Mouse (Mus musculus): ENCODE measurements around the gene Gm21981. TPM values are rescaled to one million over a fixed set of nuclear protein-coding genes. Genes with fewer than 3 reads are reported as not detected.

Gm21981 gene
- 2.8 and 5.5 TPM in 2 replicates for polyA plus RNA-seq (2012; rRNA removed; ENCODE audit: low replicate concordance)

DNA sequence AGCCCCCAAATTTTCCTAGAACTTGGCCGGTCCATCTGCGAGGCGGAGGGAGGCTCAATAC, at the start of gene Gm21981:
Gene Gm21981, minus strand, starts transcription at position 14 of the 61 bp plus-strand sequence.

DNA sequence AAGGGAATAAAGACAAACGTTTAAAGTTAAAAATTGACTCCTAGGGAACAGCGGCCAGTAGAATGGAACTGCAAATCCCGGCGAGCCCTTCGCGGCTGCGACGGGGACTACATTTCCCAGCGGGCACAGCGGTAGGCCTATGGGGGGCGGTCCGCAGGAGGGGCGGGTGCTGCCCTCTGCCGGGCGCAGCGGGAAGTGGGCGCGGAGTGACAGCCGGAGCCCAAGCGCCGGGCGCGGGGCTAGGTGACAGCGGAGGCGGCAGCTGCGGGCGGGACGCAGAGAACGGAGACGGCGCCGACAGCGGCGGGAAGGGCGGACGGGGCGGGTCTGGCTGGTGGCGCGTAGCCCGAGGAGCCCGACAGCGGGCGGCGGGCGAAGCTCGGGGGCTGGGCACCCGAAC, 42.6 kb upstream of the Gm21981 start, which contains the start of gene Tfeb:
Gene Tfeb, plus strand, starts transcription at position 175 of the 400 bp plus-strand sequence.

GRCm38 (mm10) chr17:47726566-47726965, 32.3 kb upstream of the Gm21981 start, which contains the start of gene Pgc:
TSS of gene Pgc (plus strand) at chr17:47726842.

GRCm38 (mm10) chr17:47694503-47695336, 465 bp upstream of the Gm21981 start, which contains the start of gene Prickle4:
TSS of gene Prickle4 (minus strand) at chr17:47694736.

GRCm38 (mm10) chr17:47688608-47689575, 5.4 kb downstream of the Gm21981 start, which contains the start of gene Frs3:
TSS of gene Frs3 (plus strand) at chr17:47689030.

DNA sequence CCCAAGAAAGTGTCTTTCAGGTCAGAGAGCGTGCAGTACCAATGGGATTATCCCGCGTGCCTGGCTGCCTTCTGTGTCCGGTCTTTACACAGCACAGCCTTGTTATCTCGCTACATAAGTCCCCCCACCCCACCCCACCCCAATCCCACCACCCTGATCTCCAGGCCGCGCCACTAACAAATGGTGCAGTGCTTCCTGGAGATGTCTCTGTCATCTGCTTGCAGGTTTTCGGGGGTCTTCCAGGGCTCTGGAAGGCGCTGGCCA, 6.0 kb downstream of the Gm21981 start, which contains the start of gene Tomm6:
Gene Tomm6, minus strand, starts transcription at position 43 of the 264 bp plus-strand sequence.

Other genes starting within 250 kb of the Gm21981 start
- gene Taf8, start 192.2 kb downstream of the Gm21981 start, polyA plus RNA-seq (2012; rRNA removed; ENCODE audit: low replicate concordance): 25.0 and 34.5 TPM in 2 replicates
- gene Ccnd3, start 189.4 kb downstream of the Gm21981 start, polyA plus RNA-seq (2012; rRNA removed; ENCODE audit: low replicate concordance): 165 and 189 TPM in 2 replicates
- 12.1 and 16.8 TPM in 2 replicates for gene Bysl, start 83.0 kb downstream of the Gm21981 start, polyA plus RNA-seq (2012; rRNA removed; ENCODE audit: low replicate concordance)
- gene Med20, start 82.9 kb downstream of the Gm21981 start, polyA plus RNA-seq (2012; rRNA removed; ENCODE audit: low replicate concordance): 30.1 and 35.1 TPM in 2 replicates
- 0.92 and 3.5 TPM in 2 replicates for gene Gm20517, start 82.9 kb downstream of the Gm21981 start, polyA plus RNA-seq (2012; rRNA removed; ENCODE audit: low replicate concordance)
- 10.6 and 11.0 TPM in 2 replicates for gene Usp49, start 63.8 kb downstream of the Gm21981 start, polyA plus RNA-seq (2012; rRNA removed; ENCODE audit: low replicate concordance)
- 108 and 152 TPM in 2 replicates for gene Tomm6, start 6.1 kb downstream of the Gm21981 start, polyA plus RNA-seq (2012; rRNA removed; ENCODE audit: low replicate concordance)
- gene Frs3, start 5.4 kb downstream of the Gm21981 start, polyA plus RNA-seq (2012; rRNA removed; ENCODE audit: low replicate concordance): 13.8 and 15.6 TPM in 2 replicates
- 7.4 and 9.1 TPM in 2 replicates for gene Prickle4, start 281 bp upstream of the Gm21981 start, polyA plus RNA-seq (2012; rRNA removed; ENCODE audit: low replicate concordance)
- gene Pgc, start 32.4 kb upstream of the Gm21981 start, polyA plus RNA-seq (2012; rRNA removed; ENCODE audit: low replicate concordance): 0.50 and 0.56 TPM in 2 replicates
- 20.9 and 24.8 TPM in 2 replicates for gene Tfeb, start 42.6 kb upstream of the Gm21981 start, polyA plus RNA-seq (2012; rRNA removed; ENCODE audit: low replicate concordance)
- gene Mdfi, start 140.2 kb upstream of the Gm21981 start, polyA plus RNA-seq (2012; rRNA removed; ENCODE audit: low replicate concordance): 10.0 and 35.1 TPM in 2 replicates
- gene Foxp4, start 230.2 kb upstream of the Gm21981 start, polyA plus RNA-seq (2012; rRNA removed; ENCODE audit: low replicate concordance): 29.1 and 59.3 TPM in 2 replicates